Mouse (Mus musculus): ENCODE measurements at regions not wholly inside any gene's neighbourhood (a gene's known extent, or its start where the extent isn't known, plus 50 kb on each side); places are given as distances from the start of the nearest gene placed in this dataset.

- TF ChIP-seq POLR2A (IDR thresholded peaks at IDR 0.05; ENCODE audit: control insufficient read depth, extremely low read depth, insufficient read depth, low read length, poor library complexity) (no peak), CTCF (IDR thresholded peaks at IDR 0.05; ENCODE audit: borderline replicate concordance, control insufficient read depth, extremely low read depth, insufficient read depth, low read length, poor library complexity) (no peak)
- Histone ChIP-seq H3K4me1 (replicated peaks; ENCODE audit: control insufficient read depth, insufficient read depth, low read length) (no peaks in the 10 kb centered on the region), H3K4me3 (ENCODE audit: control insufficient read depth, insufficient read depth, low read length) (no peak overlapping the region), H3K27ac (ENCODE audit: control insufficient read depth, insufficient read depth, low read length) (no peak overlapping the region), H3K36me3 (ENCODE audit: control insufficient read depth, insufficient read depth, low read length) (no peaks in the 10 kb centered on the region), H3K27me3 (ENCODE audit: control insufficient read depth, insufficient read depth, low read length) (no peaks in the 10 kb centered on the region)
- 89% methylated on average over 12 of the region's 12 CpGs for WGBS
- no peak for DNase-seq
These were observed 69.5 kb downstream of the Aldh8a1 start for GRCm38 (mm10) chr10:21446641-21447040.

GRCm38 (mm10) chr10:21448132-21448531 lies 71.0 kb downstream of the Aldh8a1 start:
- H3K4me1 ChIP-seq (replicated peaks; ENCODE audit: control insufficient read depth, insufficient read depth, low read length): no peaks in the 10 kb centered on the region
- no peaks in the 10 kb centered on the region for H3K27me3 ChIP-seq (ENCODE audit: control insufficient read depth, insufficient read depth, low read length)
- no peak overlapping the region for H3K27ac ChIP-seq (ENCODE audit: control insufficient read depth, insufficient read depth, low read length)
- TF ChIP-seq POLR2A (IDR thresholded peaks at IDR 0.05; ENCODE audit: control insufficient read depth, extremely low read depth, insufficient read depth, low read length, poor library complexity) (no peak), CTCF (IDR thresholded peaks at IDR 0.05; ENCODE audit: borderline replicate concordance, control insufficient read depth, extremely low read depth, insufficient read depth, low read length, poor library complexity) (no peak)
- DNase-seq: no peak
- WGBS: 43% methylated on average over 3 of the region's 3 CpGs
- H3K36me3 ChIP-seq (ENCODE audit: control insufficient read depth, insufficient read depth, low read length): no peaks in the 10 kb centered on the region
- no peak overlapping the region for H3K4me3 ChIP-seq (ENCODE audit: control insufficient read depth, insufficient read depth, low read length)

DNA sequence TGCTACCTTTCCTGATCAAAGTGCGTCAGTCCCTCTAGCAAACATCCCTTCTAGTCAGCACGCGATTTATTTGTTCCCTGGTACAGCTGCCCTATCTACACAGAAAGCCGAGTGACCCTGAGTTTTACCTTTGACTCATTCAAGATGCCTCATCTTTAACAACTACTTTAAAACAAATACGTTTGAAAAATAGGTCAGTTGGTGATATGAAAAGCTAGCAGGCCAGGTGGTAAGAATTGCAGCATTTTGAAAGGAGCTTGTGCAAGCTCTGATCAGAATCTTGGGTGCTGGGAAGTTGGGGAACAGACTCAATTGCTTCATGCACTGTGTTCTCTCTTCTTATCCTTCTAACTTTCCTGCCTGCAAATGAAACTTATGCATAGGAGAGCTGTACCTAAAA lies 71.9 kb downstream of the Aldh8a1 start:
- no peak overlapping the region for H3K4me3 ChIP-seq (ENCODE audit: control insufficient read depth, insufficient read depth, low read length)
- no peak for TF ChIP-seq POLR2A (IDR thresholded peaks at IDR 0.05; ENCODE audit: control insufficient read depth, extremely low read depth, insufficient read depth, low read length, poor library complexity)
- no peak for TF ChIP-seq CTCF (IDR thresholded peaks at IDR 0.05; ENCODE audit: borderline replicate concordance, control insufficient read depth, extremely low read depth, insufficient read depth, low read length, poor library complexity)
- WGBS: 92% methylated on average over 5 of the region's 5 CpGs
- H3K36me3 ChIP-seq (ENCODE audit: control insufficient read depth, insufficient read depth, low read length): no peaks in the 10 kb centered on the region
- DNase-seq: no peak
- H3K4me1 ChIP-seq (replicated peaks; ENCODE audit: control insufficient read depth, insufficient read depth, low read length): no peaks in the 10 kb centered on the region
- H3K27ac ChIP-seq (ENCODE audit: control insufficient read depth, insufficient read depth, low read length): no peak overlapping the region
- H3K27me3 ChIP-seq (ENCODE audit: control insufficient read depth, insufficient read depth, low read length): no peaks in the 10 kb centered on the region

GRCm38 (mm10) chr10:21452611-21453010 lies 75.5 kb downstream of the Aldh8a1 start:
- no peaks in the 10 kb centered on the region for H3K36me3 ChIP-seq (ENCODE audit: control insufficient read depth, insufficient read depth, low read length)
- no peaks in the 10 kb centered on the region for H3K27me3 ChIP-seq (ENCODE audit: control insufficient read depth, insufficient read depth, low read length)
- H3K4me3 ChIP-seq (ENCODE audit: control insufficient read depth, insufficient read depth, low read length): no peak overlapping the region
- H3K27ac ChIP-seq (ENCODE audit: control insufficient read depth, insufficient read depth, low read length): no peak overlapping the region
- no peak for TF ChIP-seq CTCF (IDR thresholded peaks at IDR 0.05; ENCODE audit: borderline replicate concordance, control insufficient read depth, extremely low read depth, insufficient read depth, low read length, poor library complexity)
- TF ChIP-seq POLR2A (IDR thresholded peaks at IDR 0.05; ENCODE audit: control insufficient read depth, extremely low read depth, insufficient read depth, low read length, poor library complexity): no peak
- H3K4me1 ChIP-seq (replicated peaks; ENCODE audit: control insufficient read depth, insufficient read depth, low read length): no peaks in the 10 kb centered on the region
- no peak for DNase-seq
- WGBS: 91% methylated on average over 2 of the region's 2 CpGs

GRCm38 (mm10) chr10:21453527-21453926 lies 76.4 kb downstream of the Aldh8a1 start:
- Histone ChIP-seq H3K4me3 (ENCODE audit: control insufficient read depth, insufficient read depth, low read length) (no peak overlapping the region), H3K4me1 (replicated peaks; ENCODE audit: control insufficient read depth, insufficient read depth, low read length) (no peaks in the 10 kb centered on the region), H3K36me3 (ENCODE audit: control insufficient read depth, insufficient read depth, low read length) (no peaks in the 10 kb centered on the region), H3K27ac (ENCODE audit: control insufficient read depth, insufficient read depth, low read length) (no peak overlapping the region), H3K27me3 (ENCODE audit: control insufficient read depth, insufficient read depth, low read length) (no peaks in the 10 kb centered on the region)
- 90% methylated on average over 3 of the region's 3 CpGs for whole genome bisulfite sequencing
- TF ChIP-seq POLR2A (IDR thresholded peaks at IDR 0.05; ENCODE audit: control insufficient read depth, extremely low read depth, insufficient read depth, low read length, poor library complexity) (no peak), CTCF (IDR thresholded peaks at IDR 0.05; ENCODE audit: borderline replicate concordance, control insufficient read depth, extremely low read depth, insufficient read depth, low read length, poor library complexity) (no peak)
- DNase-seq: no peak

GRCm38 (mm10) chr10:21454153-21454552 lies 77.1 kb downstream of the Aldh8a1 start:
- no peaks in the 10 kb centered on the region for H3K4me1 ChIP-seq (replicated peaks; ENCODE audit: control insufficient read depth, insufficient read depth, low read length)
- WGBS: 97% methylated on average over 5 of the region's 5 CpGs
- DNase-seq: no peak
- no peak overlapping the region for H3K4me3 ChIP-seq (ENCODE audit: control insufficient read depth, insufficient read depth, low read length)
- H3K36me3 ChIP-seq (ENCODE audit: control insufficient read depth, insufficient read depth, low read length): no peaks in the 10 kb centered on the region
- H3K27me3 ChIP-seq (ENCODE audit: control insufficient read depth, insufficient read depth, low read length): no peaks in the 10 kb centered on the region
- no peak for TF ChIP-seq CTCF (IDR thresholded peaks at IDR 0.05; ENCODE audit: borderline replicate concordance, control insufficient read depth, extremely low read depth, insufficient read depth, low read length, poor library complexity)
- no peak for TF ChIP-seq POLR2A (IDR thresholded peaks at IDR 0.05; ENCODE audit: control insufficient read depth, extremely low read depth, insufficient read depth, low read length, poor library complexity)
- no peak overlapping the region for H3K27ac ChIP-seq (ENCODE audit: control insufficient read depth, insufficient read depth, low read length)

DNA sequence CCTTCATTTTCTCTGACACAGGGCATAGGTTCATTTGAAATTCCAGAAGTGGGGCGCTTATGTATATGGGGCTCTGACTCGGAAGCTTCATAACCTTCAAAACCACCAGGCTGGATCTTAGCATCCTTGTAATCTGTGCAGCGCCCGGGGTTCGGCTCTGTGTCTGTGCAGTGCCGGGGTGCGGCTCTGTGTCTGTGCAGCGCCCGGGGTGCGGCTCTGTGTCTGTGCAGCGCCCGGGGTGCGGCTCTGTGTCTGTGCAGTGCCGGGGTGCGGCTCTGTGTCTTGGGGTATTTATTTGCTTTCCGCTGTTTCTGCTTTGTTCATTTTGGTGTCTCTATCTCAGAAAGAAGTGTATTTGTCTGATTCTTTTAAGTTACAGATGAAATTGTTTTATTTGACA lies 77.7 kb downstream of the Aldh8a1 start:
- no peak for TF ChIP-seq POLR2A (IDR thresholded peaks at IDR 0.05; ENCODE audit: control insufficient read depth, extremely low read depth, insufficient read depth, low read length, poor library complexity)
- TF ChIP-seq CTCF (IDR thresholded peaks at IDR 0.05; ENCODE audit: borderline replicate concordance, control insufficient read depth, extremely low read depth, insufficient read depth, low read length, poor library complexity): no peak
- no peaks in the 10 kb centered on the region for H3K4me1 ChIP-seq (replicated peaks; ENCODE audit: control insufficient read depth, insufficient read depth, low read length)
- DNase-seq: no peak
- 97% methylated on average over 16 of the region's 16 CpGs for WGBS
- H3K36me3 ChIP-seq (ENCODE audit: control insufficient read depth, insufficient read depth, low read length): no peaks in the 10 kb centered on the region
- H3K27me3 ChIP-seq (ENCODE audit: control insufficient read depth, insufficient read depth, low read length): no peaks in the 10 kb centered on the region
- no peak overlapping the region for H3K4me3 ChIP-seq (ENCODE audit: control insufficient read depth, insufficient read depth, low read length)
- H3K27ac ChIP-seq (ENCODE audit: control insufficient read depth, insufficient read depth, low read length): no peak overlapping the region
